Mouse (Mus musculus): ENCODE results near the gene Magt1. TPM values are rescaled to one million over a fixed set of nuclear protein-coding genes. Genes with fewer than 3 reads are reported as not detected.
A peak's percentile ranks its signal among the peaks of the same experiment; 100 is the strongest.

Gene Magt1
- polyA plus RNA-seq, 1 experiment from 2014 or later: 46.0 TPM

DNA sequence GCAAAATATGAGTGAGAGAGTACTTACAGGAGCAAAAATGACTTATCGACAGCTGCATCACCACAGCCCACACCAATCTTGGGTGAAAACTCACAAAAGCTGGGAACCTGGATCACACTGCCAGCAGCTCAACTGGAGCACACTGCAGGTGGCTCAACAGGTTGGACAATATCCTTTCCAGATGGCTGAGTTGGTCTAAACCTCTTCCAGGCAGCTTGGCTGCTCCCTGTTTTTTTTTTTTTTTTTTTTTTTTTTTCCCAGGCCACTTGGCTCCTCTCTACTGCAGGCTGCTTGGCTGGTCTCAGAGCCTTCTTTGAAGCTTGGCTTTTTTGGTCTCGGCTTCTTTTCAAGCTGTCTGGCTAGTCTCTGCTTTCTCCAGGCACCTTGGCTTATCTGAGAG is 57.7 kb downstream of the Magt1 start:
- WGBS: 82% methylated on average over 2 of the region's 2 CpGs
- ATAC-seq (replicated peaks; ENCODE audit: insufficient number of reproducible peaks, insufficient read depth, low FRiP score, low read depth): no peak
- Histone ChIP-seq H3K36me3 (no peaks in the 10 kb centered on the region), H3K9me3 (replicated peaks) (no peaks in the 10 kb centered on the region), H3K4me3 (no peak overlapping the region), H3K27ac (no peak overlapping the region), H3K4me1 (replicated peaks) (no peaks in the 10 kb centered on the region), H3K27me3 (no peaks in the 10 kb centered on the region), H3K9ac (no peak overlapping the region), H3K4me2 (no peak overlapping the region)

DNA sequence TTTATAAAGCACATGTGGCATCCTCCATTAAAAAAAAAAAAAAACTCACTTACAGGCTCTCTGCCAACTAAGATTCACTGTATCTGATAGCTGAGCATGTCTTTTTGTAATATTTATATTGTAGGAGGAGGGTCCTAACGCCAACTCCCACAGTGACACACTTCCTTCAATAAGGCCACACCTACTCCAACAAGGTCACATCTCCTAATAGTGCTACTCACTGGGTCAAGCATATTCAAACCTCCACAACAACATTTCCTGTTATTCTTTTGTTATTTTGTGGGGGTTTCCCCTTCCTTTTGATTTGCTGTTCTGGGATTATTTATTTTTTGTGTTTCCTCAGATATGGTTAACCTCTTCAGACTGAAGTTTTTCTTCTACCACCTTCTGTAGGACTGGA is 65.3 kb downstream of the Magt1 start:
- no peak overlapping the region for H3K9ac ChIP-seq
- no peak overlapping the region for H3K27ac ChIP-seq
- H3K9me3 ChIP-seq (replicated peaks): no peaks in the 10 kb centered on the region
- no peak overlapping the region for H3K4me2 ChIP-seq
- H3K27me3 ChIP-seq: no peaks in the 10 kb centered on the region
- no peak overlapping the region for H3K4me3 ChIP-seq
- WGBS: 54% methylated on average over 1 of the region's 1 CpGs
- H3K36me3 ChIP-seq: no peaks in the 10 kb centered on the region
- no peak for ATAC-seq (replicated peaks; ENCODE audit: insufficient number of reproducible peaks, insufficient read depth, low FRiP score, low read depth)
- H3K4me1 ChIP-seq (replicated peaks): no peaks in the 10 kb centered on the region

DNA sequence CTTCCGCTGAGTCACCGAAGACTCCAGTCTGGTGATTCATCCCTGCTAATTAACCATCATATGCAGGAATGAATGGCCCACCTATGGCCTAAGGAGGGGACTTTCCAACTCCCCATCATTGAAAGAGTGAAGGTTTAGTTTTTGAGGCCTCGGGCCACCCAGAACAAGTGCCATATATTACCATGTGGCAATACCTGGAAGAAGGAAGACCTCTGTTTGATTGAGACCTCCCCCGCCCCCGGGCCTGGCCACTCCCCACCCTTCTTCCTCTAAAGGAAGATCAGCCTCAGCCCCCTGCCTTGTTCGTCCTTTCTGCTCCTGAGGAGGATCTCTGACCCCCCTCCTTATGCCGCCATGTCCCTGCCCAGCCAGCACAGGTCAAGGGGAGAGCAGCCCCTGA is 72.5 kb downstream of the Magt1 start:
- no peaks in the 10 kb centered on the region for H3K4me1 ChIP-seq (replicated peaks)
- H3K27ac ChIP-seq: no peak overlapping the region
- no peak for ATAC-seq (replicated peaks; ENCODE audit: insufficient number of reproducible peaks, insufficient read depth, low FRiP score, low read depth)
- no peaks in the 10 kb centered on the region for H3K27me3 ChIP-seq
- no peak overlapping the region for H3K9ac ChIP-seq
- H3K36me3 ChIP-seq: no peaks in the 10 kb centered on the region
- no peak overlapping the region for H3K4me2 ChIP-seq
- 94% methylated on average over 6 of the region's 7 CpGs for WGBS
- no peaks in the 10 kb centered on the region for H3K9me3 ChIP-seq (replicated peaks)
- H3K4me3 ChIP-seq: no peak overlapping the region

DNA sequence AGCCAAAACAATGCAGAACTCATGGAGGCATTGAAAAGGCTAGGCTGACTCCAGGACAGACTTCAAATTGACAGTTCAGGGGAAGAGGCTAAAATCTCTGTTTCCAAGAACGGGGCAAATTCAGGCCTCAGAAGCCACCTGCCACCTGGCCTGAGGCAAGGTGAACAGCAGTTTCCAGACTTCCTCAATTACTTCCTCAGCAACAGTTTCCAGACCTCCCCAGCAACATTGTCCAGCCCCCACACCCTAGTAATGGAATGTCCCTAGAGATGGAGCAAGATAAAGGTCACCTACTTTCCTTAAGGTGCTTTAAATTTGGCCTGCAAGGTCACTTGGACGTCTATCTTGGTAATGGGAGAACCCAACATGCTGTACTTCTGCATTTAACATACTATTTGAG is 74.0 kb downstream of the Magt1 start:
- WGBS: 67% methylated on average over 2 of the region's 2 CpGs
- Histone ChIP-seq H3K9ac (no peak overlapping the region), H3K4me2 (no peak overlapping the region), H3K4me3 (no peak overlapping the region), H3K4me1 (replicated peaks) (no peaks in the 10 kb centered on the region), H3K27ac (no peak overlapping the region), H3K9me3 (replicated peaks) (no peaks in the 10 kb centered on the region), H3K36me3 (no peaks in the 10 kb centered on the region), H3K27me3 (no peaks in the 10 kb centered on the region)
- no peak for ATAC-seq (replicated peaks; ENCODE audit: insufficient number of reproducible peaks, insufficient read depth, low FRiP score, low read depth)

DNA sequence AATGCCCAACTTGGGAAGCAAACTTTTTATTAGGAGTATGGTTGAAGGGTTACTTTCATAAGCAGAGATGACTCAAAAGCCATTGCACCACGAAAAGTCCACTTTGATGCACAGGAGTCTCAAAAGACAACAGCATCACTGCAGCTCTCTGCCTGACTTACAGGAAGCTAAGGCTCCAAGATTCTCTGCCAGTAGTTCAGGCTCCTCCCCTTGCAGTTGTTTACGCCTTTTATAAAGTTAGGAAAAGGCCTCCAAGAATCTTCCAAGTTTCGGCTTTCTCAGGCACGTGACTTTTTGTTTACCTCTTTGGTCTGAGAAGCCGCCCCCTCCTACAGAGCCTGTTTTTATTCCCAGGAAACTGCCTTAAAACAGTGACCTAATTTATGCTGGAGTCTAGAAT is 77.4 kb downstream of the Magt1 start:
- Histone ChIP-seq H3K4me2 (no peak overlapping the region), H3K4me3 (no peak overlapping the region), H3K27ac (no peak overlapping the region), H3K9me3 (replicated peaks) (no peaks in the 10 kb centered on the region), H3K36me3 (no peaks in the 10 kb centered on the region), H3K4me1 (replicated peaks) (no peaks in the 10 kb centered on the region), H3K27me3 (no peaks in the 10 kb centered on the region), H3K9ac (no peak overlapping the region)
- ATAC-seq (replicated peaks; ENCODE audit: insufficient number of reproducible peaks, insufficient read depth, low FRiP score, low read depth): no peak
- 49% methylated on average over 5 of the region's 5 CpGs for WGBS

DNA sequence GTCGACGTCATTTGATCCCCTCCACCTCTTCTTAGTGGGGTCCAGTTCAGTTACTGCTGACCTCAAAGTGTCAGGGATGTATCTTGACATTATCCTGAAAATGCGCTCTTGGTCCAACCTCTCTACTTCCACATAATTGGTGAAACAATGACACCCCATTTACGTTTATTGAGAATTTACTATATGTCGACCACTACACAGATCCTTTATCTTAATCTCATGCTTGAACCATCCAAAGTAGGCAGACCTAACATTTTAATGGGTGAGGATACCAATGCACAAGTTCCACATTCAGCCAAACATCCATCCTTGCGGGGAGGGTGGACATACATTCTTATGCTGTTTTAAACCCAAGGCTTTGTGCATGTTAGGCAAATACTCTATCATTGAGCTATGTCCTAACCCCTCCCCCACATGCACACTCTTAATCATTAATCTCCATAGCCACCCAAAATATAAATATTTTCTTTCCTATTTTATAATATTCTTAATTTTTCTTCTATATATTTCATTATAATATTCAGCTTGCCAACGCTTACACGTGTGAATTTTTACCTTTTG is 82.1 kb downstream of the Magt1 start:
- H3K9ac ChIP-seq: no peak overlapping the region
- H3K9me3 ChIP-seq (replicated peaks): no peaks in the 10 kb centered on the region
- H3K4me3 ChIP-seq: peak overlapping the region; percentile 72
- H3K4me2 ChIP-seq: peak overlapping the region; percentile 52
- H3K27me3 ChIP-seq: no peaks in the 10 kb centered on the region
- no peaks in the 10 kb centered on the region for H3K36me3 ChIP-seq
- H3K27ac ChIP-seq: peak overlapping the region; percentile 92
- ATAC-seq (replicated peaks; ENCODE audit: insufficient number of reproducible peaks, insufficient read depth, low FRiP score, low read depth): 0 out of 2 replicates have a peak, but pooled peaks have one; percentile 11
- 34% methylated on average over 8 of the region's 8 CpGs for WGBS
- H3K4me1 ChIP-seq (replicated peaks): peaks cover 12% of the 10 kb centered on the region

DNA sequence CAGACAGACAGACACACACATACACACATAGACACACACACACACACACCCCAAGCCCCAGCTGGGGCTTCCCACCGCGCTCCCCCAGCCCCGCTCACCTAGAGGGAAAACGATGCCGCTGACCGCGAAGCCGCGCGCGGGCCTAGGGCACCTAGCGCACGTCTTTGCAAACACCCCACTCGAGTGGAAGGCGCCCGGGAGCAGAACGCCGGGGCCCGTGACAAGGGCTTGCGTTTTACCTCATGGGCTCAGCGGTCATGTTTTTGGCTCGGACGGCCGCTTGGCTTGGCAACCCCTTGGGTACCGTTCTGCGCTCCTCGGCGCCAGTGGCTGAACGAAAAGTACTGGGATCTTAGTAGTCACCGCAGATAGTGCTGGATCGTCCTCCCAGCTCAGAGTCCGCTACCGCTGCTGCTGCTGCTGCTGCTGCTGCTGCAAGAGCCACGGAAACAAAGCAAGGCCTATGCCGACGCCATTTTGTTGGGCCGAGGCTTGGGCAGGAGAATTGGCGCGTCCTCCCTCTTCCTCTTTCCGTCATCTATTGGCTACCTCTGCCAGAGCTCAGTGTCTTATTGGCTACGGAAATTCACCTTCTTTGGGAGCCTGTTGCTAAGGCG is 82.7 kb downstream of the Magt1 start, which contains the start of gene Atrx:
Gene Atrx (minus strand): TSS at position 543 of the 617 bp plus-strand sequence.
- Histone ChIP-seq H3K36me3 (no peaks in the 10 kb centered on the region), H3K9ac (peak within 1 kb of the TSS; percentile 79), H3K4me3 (peak within 1 kb of the TSS; percentile 72), H3K4me2 (peak within 1 kb of the TSS; percentile 59), H3K27me3 (no peaks in the 10 kb centered on the region), H3K9me3 (replicated peaks) (no peaks in the 10 kb centered on the region), H3K27ac (peak within 1 kb of the TSS; percentile 92), H3K4me1 (replicated peaks) (peaks cover 12% of the 10 kb centered on the region)
- ATAC-seq (replicated peaks; ENCODE audit: insufficient number of reproducible peaks, insufficient read depth, low FRiP score, low read depth): peak; percentile 80
- 16% methylated on average over 42 of the region's 42 CpGs for WGBS

DNA sequence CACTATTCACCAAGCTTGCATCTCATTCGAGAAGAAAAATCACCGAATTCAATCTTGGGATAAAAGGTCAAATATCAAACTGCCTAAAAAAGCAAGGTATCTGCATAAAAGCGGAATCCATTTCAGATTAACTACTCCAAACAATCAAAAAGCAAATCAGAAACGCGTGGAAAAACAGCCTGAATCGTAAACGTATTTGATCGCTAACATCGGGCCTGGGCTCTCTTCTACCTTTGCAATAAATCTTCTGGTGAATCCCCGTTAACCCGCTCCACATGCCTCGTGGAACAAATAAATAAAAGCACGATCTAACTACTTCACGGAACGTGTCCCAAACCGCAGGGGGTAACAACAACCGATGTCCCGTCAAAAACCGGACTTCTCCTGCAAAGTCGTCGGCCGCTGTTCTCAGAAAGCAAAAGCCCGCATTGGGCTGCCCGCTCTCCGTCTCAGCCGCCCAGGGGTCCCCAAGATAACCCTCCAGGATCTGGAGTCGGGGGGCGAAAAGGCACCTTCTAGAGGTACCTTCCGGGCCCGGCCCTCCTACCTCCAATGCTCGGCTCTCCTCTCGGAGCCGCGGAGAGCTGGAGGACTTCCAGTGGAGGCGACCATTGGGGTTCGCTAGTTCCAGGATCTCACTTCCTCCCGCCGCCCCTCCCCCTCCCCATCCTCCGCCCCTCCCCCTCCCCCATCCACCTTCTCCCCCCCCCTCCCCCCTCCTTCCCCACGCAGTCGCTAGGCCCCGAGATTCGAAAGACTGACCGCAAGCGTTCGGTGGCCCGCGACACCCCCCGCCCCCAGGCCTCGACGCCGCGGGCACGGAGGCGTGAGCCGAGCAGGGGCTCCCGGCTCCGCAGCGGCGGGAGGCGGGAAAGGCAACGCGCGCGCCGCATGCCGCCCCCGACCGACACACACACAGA is 83.5 kb downstream of the Magt1 start:
- H3K4me3 ChIP-seq: peak overlapping the region; percentile 72
- WGBS: 11% methylated on average over 45 of the region's 69 CpGs

DNA sequence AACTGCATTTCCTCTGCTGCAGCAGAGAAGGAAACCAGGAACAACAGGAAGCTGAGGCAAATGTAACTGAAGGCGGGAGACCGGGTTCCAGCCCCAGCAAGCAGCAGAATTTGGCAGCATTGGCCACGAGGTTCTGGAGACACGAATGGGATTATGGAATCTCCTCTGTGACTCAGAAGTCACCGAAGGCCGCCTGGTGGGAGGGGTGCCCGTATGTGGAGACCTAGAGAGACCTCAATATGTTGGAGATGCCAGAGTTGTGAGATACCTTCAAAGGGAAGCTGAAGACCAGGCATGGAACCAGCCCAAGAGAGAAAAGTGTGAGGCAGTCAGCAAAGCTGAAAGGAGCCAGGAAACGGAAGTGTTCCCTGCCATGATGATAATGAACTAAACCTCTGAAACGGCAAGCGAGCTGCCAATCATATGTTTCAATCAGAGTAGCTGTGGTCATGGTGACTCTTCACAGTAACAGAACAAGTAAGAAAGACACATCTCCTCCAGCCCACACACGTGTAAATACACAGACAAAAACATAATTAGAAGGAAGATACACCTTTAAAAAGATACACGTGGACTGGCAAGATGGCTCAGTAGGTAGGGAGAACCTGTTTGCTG is 85.5 kb downstream of the Magt1 start:
- Histone ChIP-seq H3K4me2 (peak overlapping the region; percentile 59), H3K9ac (no peak overlapping the region), H3K9me3 (replicated peaks) (no peaks in the 10 kb centered on the region), H3K27me3 (no peaks in the 10 kb centered on the region), H3K36me3 (no peaks in the 10 kb centered on the region), H3K4me3 (peak overlapping the region; percentile 11; the same call in 1 of the 2 replicates), H3K4me1 (replicated peaks) (peaks cover 12% of the 10 kb centered on the region), H3K27ac (peak overlapping the region; percentile 50; the same call in 1 of the 2 replicates)
- WGBS: 44% methylated on average over 12 of the region's 12 CpGs
- ATAC-seq (replicated peaks; ENCODE audit: insufficient number of reproducible peaks, insufficient read depth, low FRiP score, low read depth): no peak

More for the DNA sequence above, 83.5 kb downstream of the Magt1 start:
- ATAC-seq (replicated peaks; ENCODE audit: insufficient number of reproducible peaks, insufficient read depth, low FRiP score, low read depth): peak; percentile 37; the same call in 1 of the 2 replicates
- peak overlapping the region; percentile 59 for H3K4me2 ChIP-seq
- peaks cover 12% of the 10 kb centered on the region for H3K4me1 ChIP-seq (replicated peaks)
- H3K27me3 ChIP-seq: no peaks in the 10 kb centered on the region
- no peaks in the 10 kb centered on the region for H3K36me3 ChIP-seq
- H3K9me3 ChIP-seq (replicated peaks): no peaks in the 10 kb centered on the region
- H3K27ac ChIP-seq: peak overlapping the region; percentile 92
- peak overlapping the region; percentile 79 for H3K9ac ChIP-seq

DNA sequence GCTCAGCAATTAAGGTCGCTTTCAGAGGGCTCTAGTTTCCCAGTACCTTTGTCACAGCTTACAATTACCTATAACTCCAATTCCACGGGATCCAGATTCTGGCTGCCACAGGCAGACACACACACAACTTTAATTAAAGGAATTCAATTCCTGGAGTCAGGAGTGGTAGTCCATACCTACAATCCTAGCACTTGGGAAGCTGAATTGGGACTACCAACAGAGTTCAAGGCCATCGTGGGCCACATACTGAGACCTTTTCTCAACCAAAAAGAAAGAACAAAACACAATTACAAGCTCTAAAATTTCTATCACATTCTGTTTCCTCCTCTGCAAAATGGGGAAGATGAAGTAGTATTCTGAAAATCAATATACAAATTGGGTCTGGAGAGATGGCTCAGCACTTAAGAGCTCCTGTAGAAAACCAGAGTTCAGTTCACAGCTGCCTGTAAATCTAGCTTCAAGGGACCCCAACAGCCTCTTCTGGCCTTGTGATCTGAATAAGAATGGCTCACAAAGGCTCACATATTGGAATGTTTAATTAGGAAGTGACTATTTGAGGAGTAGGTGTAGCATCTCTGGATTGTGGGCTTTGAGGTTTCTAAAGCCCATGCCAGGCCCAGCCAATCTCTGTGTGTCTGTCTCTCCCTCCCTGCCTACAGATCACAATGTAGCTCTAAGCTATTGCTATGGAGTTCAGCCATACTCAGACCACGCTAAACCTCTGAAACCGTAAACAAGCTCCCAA is 87.2 kb downstream of the Magt1 start:
- H3K27me3 ChIP-seq: no peaks in the 10 kb centered on the region
- no peaks in the 10 kb centered on the region for H3K36me3 ChIP-seq
- H3K9ac ChIP-seq: no peak overlapping the region
- no peak overlapping the region for H3K4me2 ChIP-seq
- H3K9me3 ChIP-seq (replicated peaks): no peaks in the 10 kb centered on the region
- WGBS: 80% methylated on average over 5 of the region's 5 CpGs
- no peak overlapping the region for H3K27ac ChIP-seq
- peaks cover 12% of the 10 kb centered on the region for H3K4me1 ChIP-seq (replicated peaks)
- no peak overlapping the region for H3K4me3 ChIP-seq
- no peak for ATAC-seq (replicated peaks; ENCODE audit: insufficient number of reproducible peaks, insufficient read depth, low FRiP score, low read depth)

Data from heart, embryonic 15.5 days (tissue).